Mouse (Mus musculus): ENCODE data around the gene Rhbdl2. TPM values are rescaled to one million over a fixed set of nuclear protein-coding genes. Genes with fewer than 3 reads are reported as not detected.
A peak's percentile ranks its signal among the peaks of the same experiment; 100 is the strongest.

Rhbdl2 gene
- 0.28 TPM in 1 of 2 replicates, not detected in the other for total RNA-seq (2014; rRNA removed)
- not detected in 2 replicates for polyA plus RNA-seq (2012; rRNA removed)

DNA sequence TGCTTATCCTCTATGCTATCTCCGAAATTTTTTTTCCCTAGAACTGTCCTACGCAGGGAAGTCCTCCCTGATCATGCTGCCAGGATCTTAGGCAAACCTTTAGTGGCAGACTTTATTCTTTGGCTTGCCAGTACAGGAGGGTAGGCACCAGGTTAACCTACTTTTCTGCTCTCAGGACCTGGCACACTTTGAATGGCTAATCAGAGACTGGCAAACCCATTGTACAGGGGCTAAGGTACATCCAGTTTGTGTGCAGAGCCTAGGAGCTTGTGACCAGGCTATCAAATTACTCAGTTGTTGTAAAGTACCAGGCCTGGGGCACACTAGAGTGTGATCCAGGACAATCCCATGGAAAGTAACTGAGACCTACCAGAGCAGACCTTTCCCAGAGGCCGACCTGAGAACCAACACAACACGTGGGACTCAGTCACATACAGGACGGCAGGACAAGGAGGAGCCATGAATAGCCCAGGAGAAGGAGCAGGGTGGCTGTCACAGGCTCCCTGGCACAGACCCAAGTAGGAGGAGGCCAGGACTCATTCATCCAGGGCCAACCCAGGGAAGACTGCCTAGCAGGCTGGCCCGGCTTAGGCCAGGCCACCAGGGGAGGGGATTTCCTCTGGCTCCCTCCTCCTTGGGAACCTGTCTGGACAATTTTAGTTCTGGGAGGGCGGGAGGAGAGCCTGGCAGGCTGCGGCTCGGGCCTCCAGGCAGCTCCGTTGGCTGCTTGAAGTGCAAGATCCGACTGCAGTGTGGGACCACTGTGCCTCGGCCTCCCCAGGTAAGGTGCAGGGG is at the start of gene Rhbdl2:
Rhbdl2 (plus strand) TSS at position 684 of the 795 bp plus-strand sequence.
- no peaks in the 10 kb centered on the region for H3K36me3 ChIP-seq (ENCODE audit: control insufficient read depth, insufficient read depth, low read length)
- no peak within 1 kb of the TSS for H3K4me3 ChIP-seq (ENCODE audit: insufficient read depth, low read depth, low read length)
- H3K27me3 ChIP-seq (ENCODE audit: control insufficient read depth, insufficient read depth, low read length), result no peaks in the 10 kb centered on the region
- peak; percentile 78 for DNase-seq (ENCODE audit: extremely low read depth, low read depth, low spot score)
- no peak within 1 kb of the TSS for H3K9ac ChIP-seq (ENCODE audit: low read depth, low read length)
- WGBS, result 45% methylated on average over 12 of the region's 12 CpGs
- no peaks in the 10 kb centered on the region for H3K79me2 ChIP-seq (ENCODE audit: control insufficient read depth, insufficient read depth, low read length)
- H3K4me1 ChIP-seq (ENCODE audit: control insufficient read depth, insufficient read depth, low read length), result no peaks in the 10 kb centered on the region
- H3K27ac ChIP-seq (replicated peaks; ENCODE audit: insufficient read depth, low read depth, low read length), result no peak within 1 kb of the TSS
- no peak for TF ChIP-seq CTCF (IDR thresholded peaks at IDR 0.05; ENCODE audit: low read depth, low read length)
- TF ChIP-seq POLR2A (IDR thresholded peaks at IDR 0.05; ENCODE audit: extremely low read depth, insufficient read depth, low read length), result no peak

DNA sequence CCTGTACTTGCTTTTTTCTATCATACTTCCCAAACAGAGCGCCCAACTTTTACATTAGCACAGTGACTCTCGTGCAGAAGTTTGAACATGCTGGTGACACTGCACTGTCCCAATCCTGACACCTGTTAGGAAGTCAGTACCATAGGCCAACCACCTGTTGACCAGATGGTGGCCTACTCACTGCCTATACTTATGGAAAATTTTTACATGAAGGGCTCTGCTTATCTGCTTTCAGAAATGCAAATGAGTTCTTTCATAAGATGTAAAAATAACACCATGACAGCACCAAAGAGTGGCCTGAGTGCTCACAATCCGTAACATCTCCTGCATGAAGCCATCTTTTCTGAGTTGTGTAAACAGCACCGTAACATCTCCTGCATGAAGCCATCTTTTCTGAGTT is 49.0 kb upstream of the Rhbdl2 start:
- TF ChIP-seq POLR2A (IDR thresholded peaks at IDR 0.05; ENCODE audit: extremely low read depth, insufficient read depth, low read length), result no peak
- TF ChIP-seq CTCF (IDR thresholded peaks at IDR 0.05; ENCODE audit: low read depth, low read length), result no peak
- Histone ChIP-seq H3K36me3 (ENCODE audit: control insufficient read depth, insufficient read depth, low read length) (peaks cover 65% of the 10 kb centered on the region), H3K79me2 (ENCODE audit: control insufficient read depth, insufficient read depth, low read length) (no peaks in the 10 kb centered on the region; the same call in 1 of the 2 replicates), H3K4me3 (ENCODE audit: insufficient read depth, low read depth, low read length) (no peak overlapping the region), H3K27me3 (ENCODE audit: control insufficient read depth, insufficient read depth, low read length) (no peaks in the 10 kb centered on the region), H3K9ac (ENCODE audit: low read depth, low read length) (no peak overlapping the region), H3K4me1 (ENCODE audit: control insufficient read depth, insufficient read depth, low read length) (no peaks in the 10 kb centered on the region; the same call in 1 of the 2 replicates), H3K27ac (replicated peaks; ENCODE audit: insufficient read depth, low read depth, low read length) (no peak overlapping the region)
- WGBS, result 96% methylated on average over 4 of the region's 4 CpGs
- no peak for DNase-seq (ENCODE audit: extremely low read depth, low read depth, low spot score)

DNA sequence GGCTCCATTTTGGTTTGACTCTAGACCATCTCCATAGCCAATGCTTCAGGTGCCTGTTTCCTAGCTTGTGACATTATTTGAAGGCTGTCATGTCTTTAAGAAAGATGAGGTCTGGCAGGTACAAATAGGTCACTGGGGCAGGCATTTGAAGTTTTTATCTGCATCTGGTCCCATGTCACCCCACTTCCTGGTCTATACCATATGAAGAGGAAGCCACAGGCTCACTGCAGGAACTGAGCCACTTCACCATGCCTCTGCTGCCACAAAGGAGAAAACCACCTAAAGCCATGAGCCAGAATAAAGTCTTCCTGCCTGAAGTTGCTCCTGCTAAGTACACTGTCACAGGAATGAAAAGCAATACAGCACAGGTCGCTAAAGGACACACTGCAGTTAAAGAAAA is 44.8 kb upstream of the Rhbdl2 start:
- H3K79me2 ChIP-seq (ENCODE audit: control insufficient read depth, insufficient read depth, low read length), result peaks cover 23% of the 10 kb centered on the region; the same call in 1 of the 2 replicates
- peaks cover 46% of the 10 kb centered on the region for H3K36me3 ChIP-seq (ENCODE audit: control insufficient read depth, insufficient read depth, low read length)
- H3K9ac ChIP-seq (ENCODE audit: low read depth, low read length), result no peak overlapping the region
- WGBS, result 93% methylated on average over 1 of the region's 1 CpGs
- no peak for TF ChIP-seq CTCF (IDR thresholded peaks at IDR 0.05; ENCODE audit: low read depth, low read length)
- TF ChIP-seq POLR2A (IDR thresholded peaks at IDR 0.05; ENCODE audit: extremely low read depth, insufficient read depth, low read length), result no peak
- no peak overlapping the region for H3K4me3 ChIP-seq (ENCODE audit: insufficient read depth, low read depth, low read length)
- no peak for DNase-seq (ENCODE audit: extremely low read depth, low read depth, low spot score)
- H3K4me1 ChIP-seq (ENCODE audit: control insufficient read depth, insufficient read depth, low read length), result peaks cover 9% of the 10 kb centered on the region
- no peaks in the 10 kb centered on the region for H3K27me3 ChIP-seq (ENCODE audit: control insufficient read depth, insufficient read depth, low read length)
- no peak overlapping the region for H3K27ac ChIP-seq (replicated peaks; ENCODE audit: insufficient read depth, low read depth, low read length)

DNA sequence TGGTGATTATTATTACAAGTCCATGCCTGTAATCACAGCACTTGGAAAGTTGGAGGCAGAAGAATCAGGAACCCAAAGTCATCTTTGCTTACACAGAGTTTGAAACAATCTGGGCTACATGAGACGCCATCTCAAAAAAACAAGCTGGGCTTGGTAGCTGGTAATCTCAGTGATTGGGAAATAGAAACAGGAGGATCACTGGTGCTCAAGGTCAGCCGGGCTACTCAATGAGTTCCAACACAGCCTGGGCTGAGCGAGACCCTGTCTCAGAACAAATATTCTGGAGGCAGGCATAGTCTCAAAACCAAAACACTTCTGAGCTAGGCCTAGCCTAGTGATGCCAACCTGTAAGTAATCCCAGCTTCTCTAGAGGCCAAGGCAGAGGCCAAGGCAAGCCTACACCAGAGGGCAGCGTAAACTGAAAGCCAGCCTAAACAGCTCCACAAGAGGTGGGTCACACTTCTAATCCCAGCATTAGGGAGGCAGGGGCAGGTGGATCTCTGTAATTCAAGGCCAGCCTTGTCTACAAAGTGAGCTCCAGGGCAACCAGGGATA is 42.4 kb upstream of the Rhbdl2 start:
- Histone ChIP-seq H3K79me2 (ENCODE audit: control insufficient read depth, insufficient read depth, low read length) (peaks cover 36% of the 10 kb centered on the region; the same call in 1 of the 2 replicates), H3K27me3 (ENCODE audit: control insufficient read depth, insufficient read depth, low read length) (no peaks in the 10 kb centered on the region), H3K9ac (ENCODE audit: low read depth, low read length) (no peak overlapping the region), H3K4me1 (ENCODE audit: control insufficient read depth, insufficient read depth, low read length) (peaks cover 14% of the 10 kb centered on the region), H3K36me3 (ENCODE audit: control insufficient read depth, insufficient read depth, low read length) (peaks cover 24% of the 10 kb centered on the region), H3K4me3 (ENCODE audit: insufficient read depth, low read depth, low read length) (no peak overlapping the region), H3K27ac (replicated peaks; ENCODE audit: insufficient read depth, low read depth, low read length) (peak overlapping the region; percentile 51)
- peak; percentile 73 for DNase-seq (ENCODE audit: extremely low read depth, low read depth, low spot score)
- 41% methylated on average over 4 of the region's 4 CpGs for WGBS
- TF ChIP-seq POLR2A (IDR thresholded peaks at IDR 0.05; ENCODE audit: extremely low read depth, insufficient read depth, low read length) (no peak), CTCF (IDR thresholded peaks at IDR 0.05; ENCODE audit: low read depth, low read length) (no peak)

DNA sequence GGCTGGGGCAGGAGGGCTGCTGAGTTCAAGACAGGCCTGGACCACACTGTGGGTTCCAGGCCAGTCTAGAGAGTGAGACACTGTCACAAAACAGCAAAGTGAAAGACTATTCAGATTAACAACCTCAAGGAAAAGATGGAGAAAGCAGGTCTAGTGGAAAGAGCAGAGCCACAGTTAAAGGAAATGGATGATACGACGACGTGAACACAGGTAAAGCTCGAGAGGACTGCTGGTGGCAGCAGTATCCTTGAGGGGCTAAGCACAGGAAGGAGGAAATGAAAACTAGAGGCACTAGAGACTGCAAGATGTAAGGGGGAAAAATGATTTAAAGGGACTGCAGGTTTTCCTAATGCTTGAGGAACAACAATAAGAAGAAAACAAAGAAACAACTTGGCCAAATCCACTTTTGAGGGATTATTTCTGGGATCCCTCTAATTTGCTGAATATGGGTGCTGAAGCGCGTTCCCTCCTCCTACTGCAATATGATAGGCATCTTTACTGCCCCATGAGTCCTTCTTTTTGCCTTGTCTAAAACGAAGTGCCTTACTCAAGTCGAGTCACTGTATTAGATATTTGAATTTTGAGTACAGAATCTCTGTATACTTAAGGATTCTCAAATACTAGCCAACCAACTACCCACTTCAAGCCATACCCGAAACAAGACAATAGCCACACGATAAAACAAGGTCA is 38.8 kb upstream of the Rhbdl2 start:
- peaks cover 14% of the 10 kb centered on the region for H3K4me1 ChIP-seq (ENCODE audit: control insufficient read depth, insufficient read depth, low read length)
- no peak overlapping the region for H3K27ac ChIP-seq (replicated peaks; ENCODE audit: insufficient read depth, low read depth, low read length)
- 15% methylated on average over 10 of the region's 10 CpGs for WGBS
- peak overlapping the region; percentile 90; the same call in 1 of the 2 replicates for H3K4me3 ChIP-seq (ENCODE audit: insufficient read depth, low read depth, low read length)
- H3K79me2 ChIP-seq (ENCODE audit: control insufficient read depth, insufficient read depth, low read length), result peaks cover 36% of the 10 kb centered on the region; the same call in 1 of the 2 replicates
- no peak for DNase-seq (ENCODE audit: extremely low read depth, low read depth, low spot score)
- peak overlapping the region; percentile 89; the same call in 1 of the 2 replicates for H3K9ac ChIP-seq (ENCODE audit: low read depth, low read length)
- no peaks in the 10 kb centered on the region for H3K27me3 ChIP-seq (ENCODE audit: control insufficient read depth, insufficient read depth, low read length)
- TF ChIP-seq POLR2A (IDR thresholded peaks at IDR 0.05; ENCODE audit: extremely low read depth, insufficient read depth, low read length), result no peak
- TF ChIP-seq CTCF (IDR thresholded peaks at IDR 0.05; ENCODE audit: low read depth, low read length), result no peak
- no peaks in the 10 kb centered on the region for H3K36me3 ChIP-seq (ENCODE audit: control insufficient read depth, insufficient read depth, low read length)

Data from liver, adult 2 months (tissue).